Mouse (Mus musculus) kidney, adult 2 months (tissue): ENCODE measurements around the gene Cd93. TPM values are rescaled to one million over a fixed set of nuclear protein-coding genes. Genes with fewer than 3 reads are reported as not detected.

Source experiments
- DNase-seq: peaks from one replicate; pipeline ENCODE4 v3.0.0; 2021
- H3K27ac ChIP-seq: fragments of 200-500 bp; 2 replicates; pipeline ENCODE4 v1.5.1; 2012; ENCODE audit warnings: low read depth, low read length, control low read depth, inconsistent platforms; ENCODE audit not compliant: insufficient read depth
- H3K27me3 ChIP-seq: fragments of 200-500 bp; replicated peaks from 2 replicates; pipeline ENCODE4 v1.6.1; 2012; ENCODE audit warnings: mild to moderate bottlenecking, moderate library complexity, low read length, inconsistent platforms; ENCODE audit not compliant: control insufficient read depth, insufficient read depth
- H3K36me3 ChIP-seq: fragments of 200-500 bp; 2 replicates; pipeline ENCODE4 v1.6.1; 2012; ENCODE audit warnings: mild to moderate bottlenecking, moderate library complexity, low read length, inconsistent platforms; ENCODE audit not compliant: control insufficient read depth, insufficient read depth
- H3K4me1 ChIP-seq: fragments of 200-500 bp; 2 replicates; pipeline ENCODE4 v1.6.1; 2011; ENCODE audit warnings: low read length; ENCODE audit not compliant: control insufficient read depth, insufficient read depth
- H3K4me3 ChIP-seq: fragments of 200-500 bp; 2 replicates; pipeline ENCODE4 v1.5.1; 2011; ENCODE audit warnings: mild to moderate bottlenecking, low read depth, low read length, control low read depth; ENCODE audit not compliant: insufficient read depth
- CTCF ChIP-seq: fragments of 200-500 bp; conservative IDR thresholded peaks from 2 replicates; pipeline ENCODE4 v1.5.1; 2011; ENCODE audit warnings: low read depth, mild to moderate bottlenecking, control low read depth, low read length, moderate library complexity, mixed read lengths; ENCODE audit not compliant: insufficient read depth, insufficient read length
- POLR2A ChIP-seq: fragments of 200-500 bp; IDR thresholded peaks from one replicate; pipeline ENCODE4 v1.6.1; 2011; ENCODE audit warnings: low read depth, low read length, control low read depth
- WGBS: fragments of 180-500 bp; shearing (Covaris S2); methylation state at CpG from one replicate; pipeline ENCODE4 v1.1.7; 2018; 5-methylcytosine and 5-hydroxymethylcytosine counted together
- polyA plus RNA-seq: library from polyadenylated mRNA; depleted of rRNA; stranded (reverse); fragments of >200 nt; gene quantifications from 2 replicates; pipeline ENCODE4 v1.2.3, GENCODE M21; 2012; rRNA removed

Gene Cd93
- polyA plus RNA-seq, 1 experiment: 10.3 TPM

DNA sequence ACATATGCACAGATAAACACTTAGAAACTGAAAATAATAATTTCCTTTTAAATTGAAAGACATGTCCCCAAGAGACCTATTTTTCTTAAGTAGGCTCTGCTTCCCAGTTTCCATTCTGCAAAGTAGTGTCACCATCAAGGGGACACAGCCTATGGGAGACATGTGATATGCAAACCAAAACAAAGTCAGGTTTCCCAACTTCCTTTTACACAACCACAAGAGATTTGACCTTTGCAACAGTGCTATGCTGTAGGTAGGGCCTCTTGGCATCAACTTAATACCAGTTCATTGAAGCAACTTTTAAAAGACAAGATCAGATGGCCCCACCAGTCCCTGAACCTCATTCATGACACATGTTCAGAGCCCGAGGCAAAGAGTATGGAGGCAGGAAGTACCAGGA, 50.2 kb downstream of the Cd93 start:
- 60% methylated on average over 1 of the region's 1 CpGs for WGBS
- Histone ChIP-seq H3K36me3 (no peaks in the 10 kb centered on the region), H3K4me3 (no peak overlapping the region), H3K27ac (no peak overlapping the region), H3K27me3 (no peaks in the 10 kb centered on the region), H3K4me1 (no peaks in the 10 kb centered on the region)
- no peak for DNase-seq
- no peak for TF ChIP-seq CTCF
- TF ChIP-seq POLR2A: no peak

DNA sequence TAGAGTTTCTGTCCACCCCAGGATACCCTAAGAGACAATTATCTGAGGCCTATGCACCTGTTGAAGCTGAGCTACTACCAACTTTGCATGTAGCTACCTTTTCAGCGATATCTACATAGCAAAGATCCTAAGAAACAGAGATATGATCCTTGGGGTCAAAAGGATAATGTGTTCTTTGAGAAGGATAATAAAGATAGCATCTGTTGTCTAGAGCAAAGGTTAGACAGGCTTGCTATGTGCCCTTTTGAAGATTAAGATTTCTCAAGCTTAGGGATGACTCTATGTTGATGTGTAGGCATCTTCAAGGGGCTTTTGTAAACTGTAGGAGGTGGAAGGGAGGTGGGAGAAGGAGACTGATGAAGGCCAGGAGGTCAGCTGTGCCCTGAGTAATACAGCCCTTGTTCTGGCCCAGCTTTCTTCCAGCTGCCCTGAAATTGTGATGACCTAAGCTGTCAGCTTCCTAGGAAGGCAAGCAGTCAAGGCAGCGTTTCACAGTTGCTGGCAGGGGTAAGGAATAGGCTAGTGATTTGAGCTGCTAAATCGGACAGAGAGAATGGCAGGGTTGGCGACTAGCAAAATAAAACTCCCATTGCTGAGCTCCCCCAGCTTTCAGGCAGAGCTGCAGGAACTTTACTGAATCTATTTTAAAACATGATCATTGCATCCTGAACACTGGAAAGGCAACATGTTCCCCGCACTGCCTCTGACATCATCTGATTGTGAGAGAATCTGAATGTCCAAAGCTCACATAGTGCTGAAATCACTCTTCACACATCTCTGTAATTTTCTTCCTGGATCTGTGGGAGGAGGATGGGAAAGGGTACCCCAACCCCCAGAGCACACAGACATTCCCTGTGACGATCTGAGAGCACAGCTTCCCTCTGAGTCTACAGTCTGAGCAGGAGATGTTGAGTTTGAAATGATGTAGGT, 55.4 kb downstream of the Cd93 start:
- Histone ChIP-seq H3K36me3 (no peaks in the 10 kb centered on the region), H3K27me3 (no peaks in the 10 kb centered on the region), H3K27ac (no peak overlapping the region), H3K4me1 (no peaks in the 10 kb centered on the region), H3K4me3 (no peak overlapping the region)
- 54% methylated on average over 6 of the region's 6 CpGs for WGBS
- no peak for DNase-seq
- no peak for TF ChIP-seq POLR2A
- TF ChIP-seq CTCF: no peak

DNA sequence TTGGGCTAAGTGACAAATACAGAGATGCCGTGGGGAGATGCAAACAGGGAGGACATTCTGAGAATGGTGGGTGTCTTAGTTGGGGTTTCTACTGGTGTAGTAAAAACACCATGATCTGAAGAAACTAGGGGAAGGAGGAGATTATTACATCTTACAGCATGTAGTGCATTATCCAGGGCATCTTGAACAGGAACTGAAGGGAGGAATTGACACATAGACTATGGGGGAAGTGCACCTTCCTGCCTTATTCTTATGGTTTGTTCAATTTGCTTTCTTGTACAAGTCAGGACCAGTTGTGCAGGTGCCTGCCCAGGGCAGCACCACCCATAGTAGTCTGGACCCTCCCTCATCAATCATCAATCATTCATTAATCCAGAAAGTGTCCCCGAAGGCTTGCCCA, 56.4 kb downstream of the Cd93 start:
- Histone ChIP-seq H3K4me3 (no peak overlapping the region), H3K27me3 (no peaks in the 10 kb centered on the region), H3K36me3 (no peaks in the 10 kb centered on the region), H3K27ac (no peak overlapping the region), H3K4me1 (no peaks in the 10 kb centered on the region)
- WGBS: 77% methylated on average over 2 of the region's 2 CpGs
- TF ChIP-seq POLR2A (no peak), CTCF (no peak)
- DNase-seq: no peak

Other genes with a start within 250 kb of the Cd93 start
- gene Sstr4, start 48.2 kb downstream of the Cd93 start, polyA plus RNA-seq: 0.34 and 0.36 TPM in 2 replicates
- gene Thbd, start 35.4 kb downstream of the Cd93 start, polyA plus RNA-seq: 28.4 and 30.6 TPM in 2 replicates
- gene Nxt1, start 229.0 kb upstream of the Cd93 start, polyA plus RNA-seq: 17.7 and 18.8 TPM in 2 replicates
- gene Gzf1, start 237.5 kb upstream of the Cd93 start, polyA plus RNA-seq: 10.1 and 12.0 TPM in 2 replicates